Mouse (Mus musculus) 3T3-L1 (cell line): ENCODE measurements at regions not wholly inside any gene's neighbourhood (a gene's known extent, or its start where the extent isn't known, plus 50 kb on each side); places are given as distances from the start of the nearest gene placed in this dataset.
"Not testable (repeated sequence)": the region's sequence is repeated elsewhere in the genome, so short reads cannot be mapped to it uniquely, and the experiment has no call there.

ENCODE experiments used
- DNase-seq: peaks from one replicate; pipeline ENCODE4 v3.0.0-alpha.2; 2015; ENCODE audit warnings: low read depth, low spot score

DNA sequence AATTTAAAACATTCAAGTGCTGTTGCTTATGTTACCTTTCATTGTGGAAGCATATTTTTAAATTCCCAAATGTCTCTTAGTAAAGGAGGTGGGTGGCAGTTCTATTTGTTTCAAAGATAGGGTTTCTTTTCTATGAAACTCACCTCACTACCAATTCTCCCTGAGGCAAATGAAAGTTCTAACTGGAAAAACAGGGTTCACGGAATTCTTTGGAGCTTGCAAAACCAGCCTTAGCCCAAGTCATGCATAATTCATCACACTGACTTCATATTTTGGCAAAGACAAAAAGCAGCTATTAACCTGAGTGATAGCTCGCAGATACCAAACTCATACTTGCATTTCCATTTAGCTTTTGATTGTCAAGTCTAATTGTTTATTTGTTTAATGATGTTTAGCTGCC is 73.8 kb downstream of the Dio2 start:
- no peak for DNase-seq

DNA sequence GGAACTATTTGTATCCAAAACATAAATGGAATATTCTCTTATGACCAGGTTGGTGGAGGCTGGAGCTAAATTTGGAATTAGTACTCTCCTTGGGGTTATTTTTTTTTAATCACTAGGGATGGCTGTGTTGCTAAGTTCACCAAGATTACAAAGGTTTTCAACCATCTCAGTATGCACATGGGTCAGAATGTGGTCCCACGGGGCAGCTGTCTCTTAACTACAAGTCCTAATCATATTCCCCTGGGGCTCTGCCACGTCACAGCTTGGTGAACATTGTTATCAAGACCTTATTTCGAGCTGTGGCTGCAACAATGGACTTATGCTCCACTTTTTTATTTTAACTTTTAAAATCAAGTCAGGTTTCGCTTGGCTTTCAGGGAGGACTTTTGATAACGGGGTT is 92.8 kb downstream of the Dio2 start:
- no peak for DNase-seq

DNA sequence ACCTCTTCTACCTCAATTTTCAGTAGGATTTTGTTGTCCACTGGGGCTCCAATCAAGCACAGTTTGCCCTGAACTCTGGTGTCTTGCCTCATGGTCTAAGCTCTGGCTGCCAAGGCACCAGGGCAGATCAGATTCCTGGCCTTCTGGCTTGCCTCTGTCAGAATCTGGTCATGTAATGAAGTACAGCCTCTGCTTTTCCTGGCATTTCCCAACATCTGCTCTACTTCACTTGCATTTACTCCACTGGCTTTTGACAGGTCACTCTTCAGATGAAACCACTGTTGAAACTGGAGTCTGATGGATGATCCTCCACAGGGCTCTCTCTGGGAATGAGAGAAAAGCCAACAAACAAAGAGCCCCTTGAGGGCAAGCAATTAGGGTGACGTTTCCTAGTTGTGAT is 94.3 kb downstream of the Dio2 start:
- no peak for DNase-seq

DNA sequence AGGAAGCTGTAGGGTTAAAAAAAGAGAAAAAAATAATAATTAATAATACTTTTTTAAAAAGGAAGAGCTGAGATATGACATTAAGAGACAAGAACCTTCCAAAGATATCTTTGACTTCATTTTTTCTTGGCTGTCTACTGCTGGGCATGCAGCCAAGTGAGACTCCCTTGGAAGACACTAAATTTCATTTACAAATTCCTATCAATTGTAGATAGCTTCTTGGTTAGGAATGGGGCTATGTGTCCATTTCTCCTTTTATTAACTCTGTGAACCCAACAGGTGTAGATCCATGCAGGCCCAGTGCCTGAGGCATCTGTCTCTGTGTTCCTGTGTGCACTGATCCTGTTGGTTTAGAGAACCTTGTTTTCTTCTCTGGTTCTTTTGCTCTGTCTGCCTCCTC is 113.4 kb downstream of the Dio2 start:
- no peak for DNase-seq

DNA sequence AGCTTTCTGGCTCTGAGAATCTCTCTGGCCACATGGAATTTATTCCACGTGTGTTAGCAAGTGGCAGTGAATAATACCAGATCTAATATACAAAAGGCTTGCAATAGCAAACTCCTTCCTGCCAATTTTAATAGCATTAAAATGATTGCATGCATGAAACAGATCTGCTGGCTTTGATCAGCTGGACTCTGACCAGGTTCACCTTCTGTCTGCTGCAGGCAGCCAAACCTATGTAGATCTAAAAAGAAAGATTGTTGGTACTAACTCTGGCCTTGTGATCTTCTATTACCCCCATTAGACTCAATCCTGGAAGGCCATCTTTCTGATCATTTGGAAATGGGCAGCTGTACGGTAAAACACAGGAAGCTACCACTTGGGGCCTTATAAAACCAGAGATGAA is 114.8 kb downstream of the Dio2 start:
- DNase-seq = no peak

DNA sequence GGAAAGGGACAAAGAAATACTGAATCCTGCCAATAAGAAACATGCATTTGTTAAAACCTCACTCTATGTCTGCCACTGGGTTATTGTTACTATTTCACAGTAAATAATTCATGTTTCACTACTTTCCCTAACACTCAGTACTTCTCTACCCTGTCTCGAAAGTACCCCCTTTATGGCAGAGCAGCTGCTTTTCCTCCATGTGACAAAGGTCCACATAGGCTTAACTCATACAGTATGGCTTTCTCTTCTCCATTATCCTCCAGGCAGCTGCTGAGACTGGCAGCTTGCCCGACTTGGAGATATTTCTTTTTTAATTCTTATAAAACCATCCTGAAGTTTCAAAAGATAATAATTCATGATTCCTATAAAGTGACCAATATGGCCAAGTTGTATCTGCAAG is 129.4 kb downstream of the Dio2 start:
- DNase-seq = no peak

DNA sequence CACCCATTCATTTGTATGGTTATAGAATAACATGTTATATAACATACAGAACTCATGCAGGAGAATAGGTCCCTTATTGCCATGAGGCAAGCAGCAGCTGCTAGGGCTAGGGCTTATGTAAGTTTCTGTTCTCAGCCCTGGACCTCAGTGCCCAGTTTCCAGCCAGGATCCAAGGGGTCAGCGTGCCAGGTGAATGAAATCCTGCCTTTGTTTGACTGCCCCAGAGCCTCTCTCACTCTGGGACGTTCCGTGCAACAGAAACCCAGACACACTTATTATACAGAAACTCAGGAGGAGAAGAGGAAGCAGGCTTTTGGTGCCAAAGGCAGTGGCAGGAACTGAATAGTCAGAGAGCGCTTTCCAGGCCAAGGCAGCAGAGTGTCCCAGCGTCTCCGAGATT is 130.3 kb downstream of the Dio2 start:
- DNase-seq = no peak

DNA sequence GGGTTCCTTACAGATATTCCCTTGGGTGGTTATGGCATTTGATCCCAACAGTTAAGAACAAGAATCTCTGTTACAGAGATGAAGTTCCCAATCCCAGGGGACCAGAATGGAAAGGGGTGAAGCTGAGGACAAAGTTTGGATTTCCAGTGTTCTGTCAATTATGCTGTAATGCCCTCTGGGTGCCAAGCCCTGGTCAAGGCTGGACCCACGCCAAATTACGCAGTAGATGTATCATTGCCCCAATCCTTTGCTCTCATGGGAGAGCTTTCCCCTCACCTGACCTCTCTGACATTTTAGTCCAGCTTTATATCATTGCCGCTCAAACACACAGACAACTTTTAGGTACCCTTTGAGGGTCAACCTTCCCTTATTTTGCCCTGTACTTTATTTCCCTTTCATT is 158.2 kb downstream of the Dio2 start:
- no peak for DNase-seq

DNA sequence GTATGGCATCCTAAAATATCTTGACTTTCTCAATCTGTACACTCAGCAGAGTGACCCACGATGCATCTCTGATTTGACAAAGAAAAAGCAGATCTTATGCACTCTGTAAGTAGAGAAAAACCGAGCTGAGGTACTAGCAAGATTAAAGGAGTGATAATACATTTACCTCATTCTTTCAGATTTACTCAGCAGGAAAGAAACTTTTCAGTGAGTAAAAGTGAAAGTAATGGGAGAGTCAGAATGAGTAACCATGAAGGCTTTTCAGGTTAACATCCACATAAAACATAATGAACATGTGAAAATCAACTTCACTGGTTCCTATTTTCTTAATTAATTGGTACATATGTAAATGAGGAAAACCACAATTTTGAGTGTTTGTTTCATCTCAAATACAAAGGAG is 162.1 kb downstream of the Dio2 start:
- DNase-seq = no peak

DNA sequence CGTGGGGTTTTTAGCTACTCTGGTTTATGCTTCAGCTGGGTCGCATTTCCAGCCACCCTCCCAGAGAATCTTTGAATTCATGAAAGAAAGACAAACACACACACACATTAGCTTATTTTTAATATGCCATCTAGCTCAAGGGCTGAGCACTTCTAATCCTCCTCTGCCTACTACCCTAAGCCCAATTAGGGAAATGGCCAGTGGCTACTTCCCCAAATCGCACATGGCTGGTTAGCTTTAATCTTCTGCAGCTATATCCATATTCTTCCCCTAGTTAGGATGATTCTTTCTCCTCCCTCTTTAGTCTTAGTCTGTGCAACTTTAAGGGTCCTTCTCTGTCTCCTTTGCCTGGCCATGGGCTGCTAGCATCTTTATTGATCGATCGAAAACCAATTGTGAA is 166.3 kb downstream of the Dio2 start:
- no peak for DNase-seq

DNA sequence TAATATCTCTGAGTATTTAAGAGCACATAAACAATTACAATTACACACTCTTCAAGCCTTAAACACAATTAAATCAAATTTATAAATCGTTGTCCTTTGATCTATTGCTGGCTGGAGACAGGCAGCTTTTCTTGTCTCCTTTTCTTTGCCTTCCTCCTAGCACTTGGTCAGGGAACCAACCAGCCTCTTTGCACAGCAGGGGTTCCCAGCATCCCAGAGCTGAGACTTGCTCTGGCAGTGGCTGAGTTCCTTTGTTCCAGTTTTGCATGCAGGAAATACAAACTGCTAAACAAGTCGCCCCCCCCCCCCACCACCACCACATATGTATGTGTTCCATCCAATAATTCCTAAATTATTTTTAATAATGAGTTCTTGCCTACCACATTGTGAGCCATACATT is 166.7 kb downstream of the Dio2 start:
- no peak for DNase-seq

DNA sequence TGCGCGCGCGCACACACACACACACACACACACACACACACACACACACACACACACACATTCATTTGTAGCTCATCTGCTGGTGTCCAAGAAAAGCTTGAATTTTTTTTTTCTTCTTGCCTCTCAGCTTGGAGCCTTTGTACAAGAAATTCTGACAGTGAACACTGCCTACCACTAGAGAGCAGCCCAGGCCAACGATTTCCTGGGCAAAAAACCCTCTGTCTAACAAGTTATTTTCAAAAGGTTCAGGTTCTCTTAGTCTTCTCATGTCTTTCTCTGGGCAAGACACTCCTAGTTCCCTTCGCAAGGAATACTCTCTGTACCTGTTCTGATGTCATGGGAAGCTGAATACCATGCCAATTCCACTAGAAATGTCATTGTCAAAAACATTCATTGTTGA is 171.9 kb downstream of the Dio2 start:
- DNase-seq = peak; percentile 43

DNA sequence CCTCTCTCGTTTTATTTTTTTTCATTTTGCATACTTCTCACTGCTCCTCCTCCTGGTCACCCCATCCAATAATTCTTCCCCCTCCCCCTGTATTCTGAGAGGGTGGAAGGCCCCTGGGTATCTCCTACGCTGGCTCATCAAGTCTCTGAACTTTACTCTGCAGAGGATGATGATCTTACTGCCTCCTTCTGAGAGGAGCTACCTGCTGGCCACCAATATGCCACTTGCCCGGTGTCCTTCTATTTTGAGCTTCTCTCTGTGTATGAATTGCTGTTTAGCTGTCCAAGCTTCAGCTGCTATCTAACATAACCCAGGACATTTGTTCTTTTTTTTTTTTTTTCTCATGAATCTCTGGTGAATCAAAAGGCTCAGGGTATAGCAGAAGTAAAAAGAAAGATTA is 173.2 kb downstream of the Dio2 start:
- no peak for DNase-seq

DNA sequence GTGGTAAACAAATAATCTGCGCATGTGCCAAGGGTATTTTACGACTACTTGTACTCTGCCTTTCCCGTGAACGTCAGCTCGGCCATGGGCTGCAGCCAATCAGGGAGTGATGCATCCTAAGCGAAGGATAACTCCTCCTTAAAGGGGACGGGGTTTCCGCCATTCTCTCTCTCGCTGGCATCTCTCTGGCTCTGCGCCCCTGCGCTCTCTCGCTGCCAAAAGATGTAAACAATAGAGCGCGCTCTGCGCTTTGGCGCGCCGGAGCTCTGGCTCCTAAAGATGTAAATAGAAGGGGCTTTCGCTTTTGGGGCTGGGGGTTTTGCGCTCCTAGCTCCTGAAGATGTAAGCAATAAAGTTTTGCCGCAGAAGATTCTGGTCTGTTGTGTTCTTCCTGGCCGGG is 173.6 kb downstream of the Dio2 start:
- not testable (repeated sequence) for DNase-seq

DNA sequence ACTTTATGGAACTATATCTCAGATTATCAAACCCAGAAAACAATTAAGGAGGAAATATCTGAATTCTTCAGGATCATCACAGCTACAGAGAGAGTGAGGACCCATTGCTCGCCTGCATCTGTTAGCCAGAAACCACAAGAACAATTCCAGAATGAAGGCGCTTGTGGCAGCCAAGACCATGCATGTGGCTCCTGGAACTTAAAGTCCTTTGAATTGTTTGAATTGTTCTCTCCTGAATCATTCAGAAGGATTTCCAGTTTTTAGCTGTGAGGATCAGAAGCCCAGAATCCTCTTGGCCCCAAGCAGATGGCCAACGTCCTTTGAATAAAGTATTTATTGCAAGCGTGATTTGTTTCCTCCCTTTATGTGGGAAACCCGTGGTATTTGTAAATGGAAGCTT is 195.9 kb downstream of the Dio2 start:
- DNase-seq = peak; percentile 3
